Mouse (Mus musculus): ENCODE measurements around the gene Frmpd2.

The Frmpd2 gene

DNA sequence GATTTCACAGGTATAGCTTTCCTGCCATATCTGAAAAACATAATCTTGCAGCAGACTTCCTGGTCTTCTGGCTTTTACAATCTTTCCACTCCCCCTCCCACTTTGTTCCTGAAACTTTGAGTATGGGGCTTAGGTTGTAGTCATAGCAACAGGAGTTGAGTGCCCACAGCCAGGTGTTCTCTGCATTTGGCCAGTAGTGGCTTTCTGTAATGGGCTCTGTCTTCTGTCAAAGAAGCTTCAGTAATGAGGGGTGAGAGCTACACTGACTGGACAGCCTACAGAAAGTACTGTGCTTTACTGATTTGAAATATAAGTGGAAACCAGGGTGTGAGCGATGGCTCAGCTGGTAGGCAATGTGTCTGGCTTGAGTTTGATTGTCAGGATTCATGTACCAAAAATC lies 37.2 kb downstream of the Frmpd2 start:
- no peak for DNase-seq (ENCODE audit: low read depth, low spot score)

GRCm38 (mm10) chr14:33513877-33514276 lies 42.4 kb downstream of the Frmpd2 start:
- DNase-seq (ENCODE audit: low read depth, low spot score): no peak

GRCm38 (mm10) chr14:33514756-33515285 lies 43.3 kb downstream of the Frmpd2 start:
- DNase-seq (ENCODE audit: low read depth, low spot score): no peak

- no peak for DNase-seq (ENCODE audit: low read depth, low spot score)
These were observed 50.0 kb downstream of the Frmpd2 start for GRCm38 (mm10) chr14:33521538-33521937.

GRCm38 (mm10) chr14:33525272-33525983 lies 53.9 kb downstream of the Frmpd2 start:
- no peak for DNase-seq (ENCODE audit: low read depth, low spot score)

- DNase-seq (ENCODE audit: low read depth, low spot score): no peak
These were observed 55.1 kb downstream of the Frmpd2 start for GRCm38 (mm10) chr14:33526621-33527020.

GRCm38 (mm10) chr14:33527938-33528337 lies 56.4 kb downstream of the Frmpd2 start:
- DNase-seq (ENCODE audit: low read depth, low spot score): no peak

DNA sequence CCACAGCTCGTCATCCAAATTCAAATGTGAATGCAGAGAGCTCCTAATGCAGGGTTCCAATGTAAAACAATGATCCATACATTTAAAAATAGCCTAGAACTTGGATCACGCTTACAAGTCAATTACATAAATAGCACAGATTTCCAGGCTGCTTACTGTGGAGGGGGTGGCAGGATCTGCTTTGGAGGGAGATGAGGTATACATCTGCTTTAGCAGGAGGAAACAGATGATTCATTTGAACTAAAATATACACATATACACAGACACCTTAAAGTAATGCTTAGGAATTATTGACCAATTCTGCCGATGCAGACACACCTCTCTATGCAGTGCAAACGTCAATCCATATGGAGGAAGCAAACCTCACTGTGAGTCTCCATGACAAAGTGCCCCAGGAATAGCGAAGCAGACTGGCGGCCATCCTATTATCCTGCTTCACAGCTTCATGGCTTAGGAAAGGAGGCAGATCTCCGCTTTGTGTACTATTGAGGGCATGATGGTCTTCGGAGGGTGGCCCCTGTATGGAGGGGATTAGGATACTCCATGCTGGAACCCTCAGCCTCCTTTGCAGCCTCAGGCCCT lies 59.9 kb downstream of the Frmpd2 start:
- DNase-seq (ENCODE audit: low read depth, low spot score): no peak

DNA sequence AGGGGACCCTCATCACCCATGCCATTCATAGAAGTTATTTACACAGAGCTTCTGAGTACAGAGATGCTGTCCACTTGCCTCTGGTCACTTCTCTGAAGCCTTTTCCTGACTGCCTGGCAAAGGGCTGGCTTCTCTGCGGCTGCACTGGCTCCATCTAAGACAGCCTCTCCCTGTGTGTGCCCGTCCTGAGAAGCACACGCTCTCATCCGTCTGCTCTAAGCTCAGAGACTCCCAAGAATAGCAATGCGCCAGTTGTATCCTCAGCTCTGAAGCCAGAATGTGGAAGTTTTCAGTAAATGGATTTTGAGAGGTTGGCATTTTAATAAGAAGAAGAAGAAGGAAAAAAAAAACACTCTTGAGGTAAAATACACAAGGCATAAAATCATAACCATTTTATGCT lies 61.3 kb downstream of the Frmpd2 start:
- no peak for DNase-seq (ENCODE audit: low read depth, low spot score)

DNA sequence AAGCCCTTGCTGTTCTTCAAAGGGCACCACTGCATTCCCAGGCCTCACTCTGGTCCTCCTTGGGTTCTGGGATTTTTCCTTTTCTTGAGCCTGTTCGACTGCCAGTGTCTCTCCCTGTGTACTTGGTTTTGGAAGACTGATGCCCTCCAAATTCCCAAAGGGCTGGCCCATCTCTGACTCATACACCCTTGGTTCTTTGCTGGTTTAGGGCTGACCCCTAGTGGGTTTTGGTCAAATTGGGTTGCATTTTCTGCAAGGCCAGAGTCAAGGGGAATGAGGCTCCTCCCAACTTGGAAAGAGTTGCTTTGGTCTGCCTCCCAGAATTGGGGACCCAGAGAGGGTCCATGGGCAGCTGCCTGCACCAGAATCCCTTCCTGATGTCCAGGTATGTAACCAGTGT lies 62.0 kb downstream of the Frmpd2 start:
- DNase-seq (ENCODE audit: low read depth, low spot score): peak; percentile 2

DNA sequence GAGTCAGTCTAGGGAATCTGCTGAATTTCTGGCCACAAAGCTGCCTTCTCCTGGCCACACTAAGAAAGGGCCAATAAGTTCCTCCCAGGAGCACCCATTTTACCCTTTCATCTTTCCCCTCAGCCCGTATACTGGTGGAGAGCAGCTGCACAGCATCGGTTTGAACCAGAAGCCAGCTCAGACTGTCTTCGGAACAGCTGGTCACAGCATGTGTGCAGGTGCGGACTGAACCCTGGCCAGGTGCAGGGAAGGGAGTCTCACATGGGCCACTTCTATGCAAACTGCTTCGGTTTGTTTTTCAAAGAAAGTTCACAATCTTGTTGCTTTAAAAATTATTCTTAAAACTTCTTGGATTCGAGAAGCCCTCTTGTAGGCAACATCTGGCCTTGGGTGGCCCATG lies 63.8 kb downstream of the Frmpd2 start:
- DNase-seq (ENCODE audit: low read depth, low spot score): no peak

DNA sequence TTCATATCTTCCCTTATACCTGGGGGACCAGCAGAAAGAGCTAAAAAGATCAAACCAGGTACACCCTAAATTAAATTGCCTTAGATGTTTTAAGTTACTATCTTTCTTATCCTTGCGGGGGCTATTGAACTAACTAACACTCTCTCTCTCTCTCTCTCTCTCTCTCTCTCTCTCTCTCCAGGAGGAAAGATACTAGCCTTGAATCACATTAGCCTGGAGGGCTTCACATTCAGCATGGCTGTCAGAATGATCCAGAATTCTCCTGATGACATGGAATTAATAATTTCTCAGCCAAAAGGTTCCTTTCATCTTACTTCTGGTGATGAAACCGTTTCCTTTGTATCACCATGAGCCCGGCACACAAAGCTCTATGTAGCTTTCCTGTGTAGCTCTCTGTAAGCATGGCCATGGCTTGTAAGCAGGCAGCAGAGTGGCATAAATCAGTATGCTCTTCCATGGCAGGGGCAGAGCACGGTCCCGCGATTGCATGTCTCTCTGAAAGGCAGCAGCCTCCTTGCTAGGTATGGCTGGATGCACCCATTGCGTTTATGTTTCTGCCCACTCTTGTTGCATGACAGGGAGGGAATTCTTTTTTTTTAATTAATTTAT lies 68.2 kb downstream of the Frmpd2 start:
- DNase-seq (ENCODE audit: low read depth, low spot score): no peak

GRCm38 (mm10) chr14:33545565-33546143 lies 74.2 kb downstream of the Frmpd2 start:
- no peak for DNase-seq (ENCODE audit: low read depth, low spot score)

DNA sequence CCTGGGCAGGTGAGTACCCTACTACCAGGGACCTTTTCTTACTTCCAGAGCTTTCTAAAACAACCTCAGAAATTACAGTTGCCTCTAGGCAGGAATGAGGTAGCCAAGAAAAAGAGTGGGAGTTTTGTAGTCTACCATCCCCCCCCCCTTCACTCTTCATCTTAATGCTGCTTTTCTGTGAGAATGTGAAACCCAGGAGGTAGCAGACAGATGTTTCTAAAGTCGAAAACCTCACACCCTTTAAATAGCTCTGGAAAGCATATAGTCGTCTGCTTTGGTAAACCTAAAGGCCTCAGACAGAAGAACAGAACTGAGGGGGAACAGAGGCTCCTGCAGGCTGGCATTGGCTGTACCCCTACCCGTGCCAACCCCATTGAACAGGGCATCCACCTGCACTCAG lies 77.2 kb downstream of the Frmpd2 start:
- DNase-seq (ENCODE audit: low read depth, low spot score): no peak

GRCm38 (mm10) chr14:33549856-33550255 lies 78.4 kb downstream of the Frmpd2 start:
- no peak for DNase-seq (ENCODE audit: low read depth, low spot score)

DNA sequence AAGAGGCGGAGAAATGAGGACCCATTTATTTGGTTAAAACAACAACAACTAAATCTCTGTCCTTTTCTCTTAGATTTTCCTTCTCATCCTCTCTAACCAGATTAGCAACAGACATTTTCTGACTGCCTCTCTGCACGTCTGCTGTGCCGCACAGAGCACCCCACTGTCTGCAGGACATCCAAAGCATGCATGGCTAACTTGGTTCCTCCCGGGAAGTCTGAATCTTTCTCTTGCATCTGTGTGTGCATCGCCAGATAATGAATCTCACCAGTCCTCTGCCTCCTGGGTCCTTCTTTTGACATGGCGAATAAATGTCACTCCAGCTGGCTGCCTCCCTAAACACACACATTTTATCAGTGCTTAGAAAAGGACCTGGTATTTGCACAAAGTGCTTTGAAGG lies 99.2 kb downstream of the Frmpd2 start:
- no peak for DNase-seq (ENCODE audit: low read depth, low spot score)

DNA sequence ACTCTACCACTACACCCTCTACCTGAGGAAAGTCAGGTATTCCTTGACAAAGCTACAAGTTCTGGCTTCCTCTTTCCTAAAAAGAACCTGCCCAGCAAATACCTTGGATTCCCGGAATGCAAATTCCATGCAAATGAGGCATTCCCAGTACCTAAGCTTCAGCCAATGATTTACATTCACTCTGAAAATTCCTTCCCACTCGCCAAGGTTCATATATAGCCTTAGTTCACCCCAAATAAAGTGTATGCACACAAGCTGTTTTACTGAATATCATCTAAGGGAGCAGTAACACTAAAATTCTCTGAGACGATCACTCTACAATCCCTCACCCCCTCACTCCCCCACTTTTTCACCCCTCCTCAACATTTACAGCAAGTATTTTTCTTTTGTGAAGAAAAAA lies 102.1 kb downstream of the Frmpd2 start:
- DNase-seq (ENCODE audit: low read depth, low spot score): no peak

DNA sequence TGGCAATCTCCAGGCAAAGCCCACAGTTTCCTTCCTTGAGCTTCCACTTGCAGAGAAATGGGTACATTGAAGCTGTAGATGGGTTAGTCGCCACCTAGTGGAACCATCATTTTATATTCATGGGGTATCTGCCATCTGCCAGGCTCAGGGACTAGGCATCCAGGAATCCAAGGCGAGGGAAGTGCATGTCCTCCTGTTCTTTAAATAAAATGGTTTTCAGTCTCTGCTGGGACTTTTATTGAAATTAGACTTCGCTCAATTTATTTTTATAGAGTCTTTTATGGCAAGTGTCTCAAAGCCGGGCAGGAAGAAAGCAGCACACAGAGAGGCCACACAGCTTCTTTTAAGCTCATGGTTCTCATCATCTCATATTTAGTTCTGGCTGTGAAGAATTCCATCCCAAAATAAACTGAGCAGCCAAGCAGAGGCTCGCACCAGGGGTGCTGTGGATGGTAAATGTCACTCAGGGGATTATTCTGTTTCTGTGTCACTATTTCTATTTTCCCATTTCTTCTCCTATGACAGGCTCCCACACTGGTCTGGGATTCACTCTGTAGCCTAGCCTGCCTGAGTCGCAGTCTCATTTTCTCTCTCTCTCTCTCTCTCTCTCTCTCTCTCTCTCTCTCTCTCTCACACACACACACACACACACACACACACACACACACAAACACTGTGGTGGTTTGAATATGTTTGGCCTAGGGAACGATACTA lies 108.4 kb downstream of the Frmpd2 start:
- no peak for DNase-seq (ENCODE audit: low read depth, low spot score)

DNA sequence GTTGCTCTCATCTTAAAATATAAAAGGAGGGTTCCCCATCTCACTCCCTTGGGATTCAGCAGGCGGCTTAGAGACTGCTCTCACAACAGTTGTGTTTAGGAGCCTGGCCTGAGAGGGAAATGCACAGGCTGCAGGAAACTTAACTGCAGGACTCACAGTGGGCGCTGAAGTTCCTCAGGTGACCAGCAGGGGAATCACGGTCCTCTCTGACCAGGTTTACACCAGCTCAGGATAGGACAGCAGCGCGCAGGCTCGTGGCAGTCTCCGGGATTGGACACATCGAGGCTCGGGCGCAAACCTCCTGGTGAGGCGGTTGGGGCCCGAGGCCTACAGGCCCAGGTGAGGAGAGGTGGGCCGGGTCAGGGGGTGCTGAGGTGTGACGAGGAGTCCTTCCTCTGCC lies 117.5 kb downstream of the Frmpd2 start, which contains the start of gene Ptpn20:
Gene Ptpn20 (plus strand): TSS at position 257 of the 400 bp plus-strand sequence.
- DNase-seq (ENCODE audit: low read depth, low spot score): no peak

DNA sequence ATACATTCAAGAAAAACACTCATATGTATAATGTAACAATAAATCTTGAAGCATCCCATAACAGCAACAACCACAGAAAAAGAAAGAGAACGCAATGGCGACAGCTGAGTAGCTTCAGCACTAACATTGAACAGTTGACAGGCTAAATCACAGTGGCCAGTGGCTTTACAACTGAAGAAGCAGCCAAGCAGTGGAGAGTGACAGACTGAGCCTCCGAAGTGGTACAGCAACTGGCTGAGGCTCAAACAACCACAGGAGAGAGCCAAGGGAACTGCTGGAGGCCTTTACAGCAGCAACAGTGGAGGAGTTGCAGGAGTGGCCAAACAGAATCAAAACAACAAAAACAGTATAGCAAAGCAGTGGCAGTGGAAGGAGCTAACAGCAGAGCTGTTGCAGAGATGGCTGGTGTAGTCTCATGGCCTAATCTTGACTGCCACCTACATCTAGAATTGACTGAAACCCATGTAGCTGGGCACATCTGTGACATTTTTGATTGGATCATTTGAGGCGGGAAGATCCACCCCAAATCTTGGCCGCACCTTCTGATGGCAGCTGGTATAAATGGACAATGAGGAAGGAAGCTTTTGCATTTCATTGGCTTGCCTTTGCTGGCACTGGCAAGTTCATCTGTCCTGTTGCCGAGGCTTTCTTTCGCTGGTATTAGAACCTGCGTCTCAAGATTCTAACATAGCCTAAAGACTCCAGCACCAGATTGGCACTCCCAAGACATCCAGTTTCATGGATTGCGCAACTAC lies 127.1 kb downstream of the Frmpd2 start:
- no peak for DNase-seq (ENCODE audit: low read depth, low spot score)

GRCm38 (mm10) chr14:33607431-33607830 lies 135.9 kb downstream of the Frmpd2 start:
- DNase-seq (ENCODE audit: low read depth, low spot score): no peak

Measured in skeletal muscle tissue, adult 2 months (tissue).